In genomic region chr10:111031511-111032365, GRCm38 (mm10) we compare ENCODE assay signal across 7 mouse cellular contexts. TPM values are rescaled to one million over a fixed set of nuclear protein-coding genes. Genes with fewer than 3 reads are reported as not detected.
A peak's percentile ranks its signal among the peaks of the same experiment; 100 is the strongest.
DNase-seq lines count a peak whose midpoint lies in the region; ATAC-seq and TF ChIP-seq lines count a peak whose summit lies in the region.

No protein-coding gene starts in this region.

- no peak for TF ChIP-seq POLR2A in bone marrow macrophage, adult 2 months (IDR thresholded peaks at IDR 0.05; ENCODE audit: borderline replicate concordance, low read depth, low read length)

- no peaks in the 10 kb centered on the region for H3K9me3 ChIP-seq in forebrain, embryonic 15.5 days
- H3K9me3 ChIP-seq in midbrain, embryonic 10.5 days (replicated peaks), result no peaks in the 10 kb centered on the region
- no peaks in the 10 kb centered on the region for H3K9me3 ChIP-seq in stomach, embryonic 16.5 days (replicated peaks; ENCODE audit: control insufficient read depth, low read length)

- H3K36me3 ChIP-seq in forebrain, embryonic 15.5 days, result no peaks in the 10 kb centered on the region
- H3K36me3 ChIP-seq in midbrain, embryonic 10.5 days, result no peaks in the 10 kb centered on the region
- H3K36me3 ChIP-seq in stomach, embryonic 16.5 days (ENCODE audit: control insufficient read depth, insufficient read depth, low read length), result no peaks in the 10 kb centered on the region

- H3K27ac ChIP-seq in bone marrow macrophage, adult 2 months (ENCODE audit: insufficient read depth, low read depth, low read length), result peak overlapping the region; percentile 46
- H3K27ac ChIP-seq in forebrain, embryonic 15.5 days (replicated peaks), result no peak overlapping the region
- H3K27ac ChIP-seq in midbrain, embryonic 10.5 days (replicated peaks), result no peak overlapping the region; the same call in 1 of the 2 replicates
- no peak overlapping the region for H3K27ac ChIP-seq in stomach, embryonic 16.5 days (ENCODE audit: low read length)

- H3K27me3 ChIP-seq in forebrain, embryonic 15.5 days, result no peaks in the 10 kb centered on the region
- H3K27me3 ChIP-seq in midbrain, embryonic 10.5 days (ENCODE audit: low read depth, poor library complexity, severe bottlenecking), result no peaks in the 10 kb centered on the region
- no peaks in the 10 kb centered on the region for H3K27me3 ChIP-seq in stomach, embryonic 16.5 days (ENCODE audit: control insufficient read depth, insufficient read depth, low read length)

- DNase-seq in CD4-positive, CD25-positive, alpha-beta regulatory T cell, adult 2 months (ENCODE audit: low read depth, low spot score), result peak; percentile 59
- peak; percentile 18 for DNase-seq in heart, postnatal 4 days
- DNase-seq in layer of hippocampus, adult 9-10 months (ENCODE audit: low spot score), result peak; percentile 40
- no peak for DNase-seq in midbrain, embryonic 10.5 days (ENCODE audit: low spot score)

- 29% methylated on average over 20 of the region's 20 CpGs for WGBS in forebrain, embryonic 15.5 days
- WGBS in midbrain, embryonic 10.5 days, result 41% methylated on average over 20 of the region's 20 CpGs
- WGBS in stomach, embryonic 16.5 days, result 28% methylated on average over 20 of the region's 20 CpGs

- 0 out of 2 replicates have a peak overlapping the region, but pooled peaks have one; percentile 13 for H3K9ac ChIP-seq in forebrain, embryonic 15.5 days (replicated peaks)
- peak overlapping the region; percentile 46 for H3K9ac ChIP-seq in stomach, embryonic 16.5 days (ENCODE audit: low read length)

- peaks cover 5% of the 10 kb centered on the region; the same call in 1 of the 2 replicates for H3K4me1 ChIP-seq in bone marrow macrophage, adult 2 months (ENCODE audit: control insufficient read depth, insufficient read depth, low read length)
- H3K4me1 ChIP-seq in forebrain, embryonic 15.5 days, result peaks cover 6% of the 10 kb centered on the region
- H3K4me1 ChIP-seq in midbrain, embryonic 10.5 days, result peaks cover 8% of the 10 kb centered on the region
- H3K4me1 ChIP-seq in stomach, embryonic 16.5 days (ENCODE audit: control insufficient read depth, insufficient read depth, low read length), result no peaks in the 10 kb centered on the region

- no peak for TF ChIP-seq CTCF in bone marrow macrophage, adult 2 months (IDR thresholded peaks at IDR 0.05; ENCODE audit: low read depth, low read length)

- peak overlapping the region; percentile 49 for H3K4me3 ChIP-seq in bone marrow macrophage, adult 2 months (ENCODE audit: insufficient read depth, low read length)
- peak overlapping the region; percentile 23 for H3K4me3 ChIP-seq in forebrain, embryonic 15.5 days
- H3K4me3 ChIP-seq in midbrain, embryonic 10.5 days, result peak overlapping the region; percentile 37
- H3K4me3 ChIP-seq in stomach, embryonic 16.5 days (replicated peaks; ENCODE audit: low read length), result peak overlapping the region; percentile 32

- ATAC-seq in forebrain, embryonic 15.5 days (replicated peaks), result no peak
- no peak for ATAC-seq in stomach, embryonic 16.5 days (ENCODE audit: insufficient read depth, low FRiP score)

- H3K4me2 ChIP-seq in forebrain, embryonic 15.5 days (replicated peaks), result peak overlapping the region; percentile 38; the same call in 1 of the 2 replicates
- H3K4me2 ChIP-seq in stomach, embryonic 16.5 days (ENCODE audit: low read depth, low read length), result peak overlapping the region; percentile 54

RNA-seq across cellular contexts. Expression of gene Zdhhc17, which starts 21.8 kb away (rescaled TPM):
- 14.9 and 16.8 TPM in 2 replicates for polyA plus RNA-seq in bone marrow macrophage, adult 2 months (2012; ENCODE audit: insufficient read depth, insufficient read length, missing spikeins)
- 52.0 and 55.5 TPM in 2 replicates for polyA plus RNA-seq in forebrain, embryonic 15.5 days (2015; fragmentation: Nextera tagmentation; extraction: Ambion mirVana)
- 10 to 100 TPM; 24.9 to 25.8 TPM for total RNA-seq in heart, postnatal 4 days (2021)
- 28.9 and 32.1 TPM in 2 replicates for polyA plus RNA-seq in midbrain, embryonic 10.5 days (2016; fragmentation: Nextera tagmentation; extraction: Ambion mirVana)
- polyA plus RNA-seq in stomach, embryonic 16.5 days (2015; fragmentation: Nextera tagmentation; extraction: Ambion mirVana), result 17.3 and 18.4 TPM in 2 replicates
